Comparison of ENCODE assay signal across 10 mouse cellular contexts in genomic region chr10:70915096-70915495, GRCm38 (mm10).
"Had no signal": no experiment of that assay in that cellular context is flagged by ENCODE, and none has a peak within 500 bp of the region (broad histone marks: within the 10 kb centered on the region; RNA-seq: fewer than 3 reads in every experiment).

No protein-coding gene starts in this region.

- H3K4me1 ChIP-seq: limb, embryonic 15.5 days; liver, embryonic 12.5 days; midbrain, embryonic 12.5 days had no signal

- H3K9ac ChIP-seq: limb, embryonic 15.5 days; liver, embryonic 12.5 days; lung, embryonic 14.5 days; midbrain, embryonic 12.5 days had no signal

- H3K27me3 ChIP-seq: limb, embryonic 15.5 days; liver, embryonic 12.5 days; midbrain, embryonic 12.5 days had no signal

- H3K27ac ChIP-seq: limb, embryonic 15.5 days; liver, embryonic 12.5 days; midbrain, embryonic 12.5 days had no signal

- H3K4me2 ChIP-seq: limb, embryonic 15.5 days; liver, embryonic 12.5 days; lung, embryonic 14.5 days; midbrain, embryonic 12.5 days had no signal

- H3K36me3 ChIP-seq: limb, embryonic 15.5 days; liver, embryonic 12.5 days; midbrain, embryonic 12.5 days had no signal

- H3K9me3 ChIP-seq: limb, embryonic 15.5 days; liver, embryonic 12.5 days had no signal

- DNase-seq: kidney, adult 8-10 months; kidney, postnatal 36 days; layer of hippocampus, adult 9-11 months; layer of hippocampus, postnatal 36 days; lung, embryonic 14.5 days had no signal

- ATAC-seq: intestine, embryonic 16.5 days; liver, embryonic 12.5 days; midbrain, embryonic 16.5 days had no signal

- H3K4me3 ChIP-seq: limb, embryonic 15.5 days; liver, embryonic 12.5 days; midbrain, embryonic 12.5 days had no signal
